Comparison of ENCODE assay signal across 12 mouse cellular contexts in genomic region chr8:73161994-73162393, GRCm38 (mm10).
DNase-seq lines count a peak whose midpoint lies in the region; ATAC-seq and TF ChIP-seq lines count a peak whose summit lies in the region.
"Had no signal": no experiment of that assay in that cellular context is flagged by ENCODE, and none has a peak within 500 bp of the region (broad histone marks: within the 10 kb centered on the region; RNA-seq: fewer than 3 reads in every experiment).

No protein-coding gene starts in this region.

- H3K4me3 ChIP-seq in liver, postnatal 0 days (ENCODE audit: low read depth, low read length), result no peak overlapping the region
- no peak overlapping the region for H3K4me3 ChIP-seq in liver, embryonic 11.5 days (ENCODE audit: low read depth, low read length)
- H3K4me3 ChIP-seq: limb, embryonic 12.5 days; myocyte had no signal

- TF ChIP-seq CTCF in liver, postnatal 0 days (IDR thresholded peaks at IDR 0.05; ENCODE audit: low read depth), result no peak

- no peaks in the 10 kb centered on the region for H3K36me3 ChIP-seq in liver, postnatal 0 days (replicated peaks; ENCODE audit: insufficient read depth, low read length)
- no peaks in the 10 kb centered on the region for H3K36me3 ChIP-seq in liver, embryonic 11.5 days (ENCODE audit: control insufficient read depth, insufficient read depth, low read length)
- H3K36me3 ChIP-seq: limb, embryonic 12.5 days had no signal

- WGBS in liver, postnatal 0 days (ENCODE audit: insufficient replicate concordance), result 42% methylated on average over 3 of the region's 3 CpGs
- 68% methylated on average over 3 of the region's 3 CpGs for WGBS in liver, embryonic 11.5 days

- H3K9me3 ChIP-seq in liver, postnatal 0 days (ENCODE audit: low read length), result no peaks in the 10 kb centered on the region
- no peaks in the 10 kb centered on the region for H3K9me3 ChIP-seq in liver, embryonic 11.5 days (ENCODE audit: control insufficient read depth, low read length)
- H3K9me3 ChIP-seq: limb, embryonic 12.5 days had no signal

- H3K27ac ChIP-seq in liver, postnatal 0 days (ENCODE audit: low read depth), result no peak overlapping the region
- no peak overlapping the region for H3K27ac ChIP-seq in liver, embryonic 11.5 days (ENCODE audit: low read depth, low read length)
- H3K27ac ChIP-seq: limb, embryonic 12.5 days had no signal

- DNase-seq in gastrocnemius, postnatal 25 days, result peak; percentile 5
- DNase-seq in gastrocnemius, postnatal 14 days, result no peak
- peak; percentile 2 for DNase-seq in liver
- no peak for DNase-seq in liver, postnatal 0 days
- peak; percentile 11 for DNase-seq in Muller cell, postnatal 12 days (ENCODE audit: inconsistent ontology term)
- no peak for DNase-seq in liver, embryonic 11.5 days (ENCODE audit: low spot score)
- no peak for DNase-seq in left cerebral cortex, adult 9 months (ENCODE audit: low spot score in 2 of 2)
- DNase-seq: cerebellum, postnatal 14 days; thymus, postnatal 14 days had no signal

- no peak for ATAC-seq in liver, postnatal 0 days
- ATAC-seq in liver, embryonic 11.5 days (replicated peaks; ENCODE audit: low FRiP score), result peak; percentile 39
- no peak for ATAC-seq in monocyte, adult 5-6 weeks (replicated peaks; ENCODE audit: insufficient number of reproducible peaks, low FRiP score, low TSS enrichment, poor library complexity, severe bottlenecking)

- no peaks in the 10 kb centered on the region for H3K27me3 ChIP-seq in liver, postnatal 0 days (ENCODE audit: insufficient read depth, low read length)
- no peaks in the 10 kb centered on the region for H3K27me3 ChIP-seq in liver, embryonic 11.5 days (replicated peaks; ENCODE audit: control insufficient read depth, insufficient read depth, low read length)
- H3K27me3 ChIP-seq: limb, embryonic 12.5 days had no signal

- H3K9ac ChIP-seq in liver, postnatal 0 days (replicated peaks), result no peak overlapping the region
- no peak overlapping the region for H3K9ac ChIP-seq in liver, embryonic 11.5 days (ENCODE audit: low read depth, low read length)
- H3K9ac ChIP-seq: limb, embryonic 12.5 days had no signal

- no peak overlapping the region for H3K4me2 ChIP-seq in liver, postnatal 0 days (ENCODE audit: low read depth, low read length)
- no peak overlapping the region for H3K4me2 ChIP-seq in liver, embryonic 11.5 days
- H3K4me2 ChIP-seq: limb, embryonic 12.5 days had no signal

- intact Hi-C loops in gastrocnemius, postnatal 14 days (cut with DNase I; ENCODE audit: low total_unique reads), result no loop called here

- H3K4me1 ChIP-seq in liver, postnatal 0 days (ENCODE audit: insufficient read depth), result peaks cover 4% of the 10 kb centered on the region; the same call in 1 of the 2 replicates
- 0 out of 2 replicates have a peak, but pooled peaks cover 3% of the 10 kb centered on the region for H3K4me1 ChIP-seq in liver, embryonic 11.5 days (replicated peaks; ENCODE audit: control insufficient read depth, insufficient read depth, low read length)
- H3K4me1 ChIP-seq: limb, embryonic 12.5 days had no signal

- TF ChIP-seq EP300 in liver, postnatal 0 days (IDR thresholded peaks at IDR 0.05; ENCODE audit: low read depth), result no peak

Comparison
In these comparisons a context has a peak if more than half of its experiments do, and no peak if none do; other contexts are left out.
1. DNase-seq: peak in gastrocnemius, postnatal 25 days (single experiment), liver (single experiment) and Muller cell, postnatal 12 days (single experiment); none in gastrocnemius, postnatal 14 days (single experiment), liver, postnatal 0 days (single experiment), liver, embryonic 11.5 days (single experiment) and left cerebral cortex, adult 9 months (0 of 2).